Mouse (Mus musculus): Measurements from ENCODE around the gene Map6.
A peak's percentile ranks its signal among the peaks of the same experiment; 100 is the strongest.

The Map6 gene

DNA sequence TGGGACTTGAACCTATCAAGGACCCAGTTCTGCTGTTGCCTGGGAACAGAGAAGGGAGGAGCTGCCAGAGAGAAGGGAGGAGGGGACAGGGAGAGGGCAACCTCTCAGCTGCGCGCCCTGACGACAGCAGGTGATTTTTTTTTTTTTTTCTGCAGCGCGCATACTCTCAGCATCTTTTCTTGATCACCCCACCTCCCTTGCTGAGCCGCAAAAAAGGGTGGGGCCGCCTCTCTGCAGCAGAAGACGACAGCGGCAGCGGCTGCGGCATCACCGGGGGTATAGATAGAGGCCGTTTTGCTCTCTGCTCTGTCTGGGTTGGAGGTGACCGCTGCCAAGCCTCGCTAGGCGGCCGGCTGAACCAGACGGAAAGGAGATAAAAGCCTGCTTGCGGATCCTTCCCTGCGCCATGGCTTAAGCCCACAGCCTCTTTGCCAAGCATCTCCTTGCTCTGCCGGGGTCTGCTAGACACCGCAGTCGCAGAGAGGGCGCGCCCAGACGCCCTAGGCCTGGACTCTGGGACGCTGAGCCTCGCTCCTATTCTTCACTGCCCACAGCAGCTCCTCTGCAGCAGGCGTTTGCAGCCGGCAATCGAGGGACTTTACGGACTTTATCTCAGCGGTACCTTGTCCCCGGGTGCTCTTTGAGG lies at the start of gene Map6:
TSS of gene Map6 (plus strand) at position 197 of the 646 bp plus-strand sequence.
- peak in 1 of 2 experiments; percentile 26 for DNase-seq

- DNase-seq = no peak
Observed at GRCm38 (mm10) chr7:99224225-99224624, 43.0 kb upstream of the Map6 start.

DNA sequence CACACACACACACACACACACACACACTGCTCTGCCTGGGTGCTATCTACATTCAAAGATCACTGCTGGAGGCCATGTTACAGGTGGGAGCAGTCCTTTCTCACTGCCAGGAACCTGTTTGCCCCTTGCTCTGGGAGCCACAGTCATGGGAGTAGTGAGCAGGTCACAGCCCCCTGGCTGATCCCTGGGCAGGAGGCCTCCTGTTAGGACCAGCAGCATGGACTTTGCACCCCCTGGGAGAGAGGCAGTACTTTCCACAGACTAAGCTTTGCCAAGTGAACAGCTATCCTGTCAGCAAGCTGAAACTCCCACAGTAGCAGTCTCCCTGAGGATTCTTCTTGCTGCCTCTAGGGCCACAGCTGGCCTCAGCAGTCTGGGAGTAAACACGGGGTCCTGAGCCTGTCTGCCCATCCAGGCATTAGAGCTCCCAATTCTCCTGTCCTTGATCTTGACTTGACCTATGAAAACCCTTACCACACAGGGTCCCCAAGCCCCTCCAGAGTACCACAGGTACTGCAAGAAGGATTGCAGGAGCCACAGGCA lies 42.5 kb upstream of the Map6 start:
- no peak for DNase-seq

DNA sequence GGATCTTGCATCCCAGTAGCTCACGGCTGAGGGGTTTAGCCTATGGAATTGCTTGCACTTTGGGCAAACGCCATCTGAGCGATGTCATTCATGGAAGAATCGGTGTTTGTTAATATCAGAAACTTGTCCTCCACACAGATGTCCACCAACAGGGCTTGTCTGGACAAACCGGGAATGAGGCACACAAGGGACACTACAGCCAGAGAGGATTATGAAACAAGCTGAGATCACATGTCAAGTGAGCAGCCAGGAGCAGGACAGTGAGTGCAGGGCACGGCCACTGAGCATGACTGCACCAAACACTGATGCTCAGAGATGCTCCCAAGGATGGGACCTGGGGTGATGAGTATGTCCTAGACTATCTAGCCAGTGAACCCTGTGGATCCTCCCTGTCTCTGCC lies 41.8 kb upstream of the Map6 start:
- no peak for DNase-seq

GRCm38 (mm10) chr7:99226662-99227061 lies 40.6 kb upstream of the Map6 start:
- no peak for DNase-seq

DNA sequence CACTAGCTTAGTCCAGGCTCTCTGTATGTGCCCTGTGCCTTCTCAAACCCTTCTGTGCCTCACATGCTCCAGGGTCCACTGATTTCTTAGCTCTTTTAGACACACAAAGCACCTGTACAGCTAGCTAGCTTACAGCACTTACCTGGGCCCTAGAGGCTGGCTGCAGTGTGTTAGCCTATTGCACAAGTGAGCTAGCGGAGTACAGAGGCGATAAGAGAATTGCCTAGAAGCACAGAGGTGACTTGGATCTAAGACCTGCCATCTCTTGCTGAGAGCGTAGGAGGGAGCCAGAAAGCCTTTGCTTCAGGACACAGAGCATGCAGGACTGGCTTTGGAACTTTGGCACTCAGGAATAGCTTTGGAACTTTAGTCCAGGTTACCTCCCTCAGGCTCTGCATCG lies 40.0 kb upstream of the Map6 start:
- no peak for DNase-seq

DNA sequence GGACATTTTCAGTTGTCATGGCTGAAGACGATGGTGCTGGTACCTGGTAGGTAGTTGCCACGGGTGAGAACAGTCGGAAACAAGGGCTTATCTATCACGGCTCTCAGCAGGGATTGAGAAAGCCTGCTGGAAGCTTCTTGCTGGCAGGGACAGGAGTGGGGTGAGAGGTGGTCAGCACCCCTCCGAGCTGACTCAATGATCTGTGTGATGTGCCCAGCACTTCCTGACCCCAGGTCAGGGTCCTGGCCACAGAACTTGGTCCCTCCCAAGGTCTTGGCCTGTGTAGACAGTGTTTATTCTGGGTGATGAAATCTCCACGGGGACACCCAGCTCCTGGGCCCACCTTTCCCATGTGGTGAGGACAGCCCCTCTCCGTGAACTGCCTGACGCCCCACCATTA lies 38.4 kb upstream of the Map6 start:
- DNase-seq = no peak

- DNase-seq = no peak
Observed at GRCm38 (mm10) chr7:99229411-99229810, 37.8 kb upstream of the Map6 start.

DNA sequence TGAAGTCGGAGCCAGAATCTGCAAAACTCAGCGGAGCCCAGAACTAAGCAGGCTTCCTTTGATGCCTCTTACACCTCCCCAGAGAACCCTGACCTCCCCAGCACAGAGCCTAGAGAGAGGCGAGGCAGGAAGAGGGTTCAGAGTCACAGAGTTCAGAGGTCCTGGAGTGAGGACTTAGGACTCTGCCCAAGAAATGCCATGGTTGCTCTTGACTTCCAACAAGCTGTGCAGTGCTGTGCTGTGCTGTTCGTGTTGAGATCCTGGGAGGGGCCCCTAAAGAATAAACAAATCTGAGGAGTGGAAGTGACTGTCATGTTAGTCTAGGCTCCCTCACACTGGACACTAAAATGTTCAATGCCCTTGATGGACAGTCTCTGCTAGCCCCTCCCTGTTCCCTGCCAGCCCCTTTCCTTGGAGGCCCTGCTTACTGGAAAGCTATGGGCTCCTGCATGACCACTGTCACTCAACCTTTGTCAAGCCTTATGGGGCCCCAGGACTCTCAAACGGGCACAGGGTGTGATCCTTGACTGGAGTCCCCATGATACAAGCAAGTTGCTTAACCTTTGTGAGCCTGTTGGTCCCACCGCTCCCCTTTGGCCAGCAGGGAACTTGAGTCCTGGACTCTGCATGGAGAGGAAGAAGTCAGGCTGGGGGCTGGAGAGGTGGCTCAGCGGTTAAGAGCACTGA lies 37.0 kb upstream of the Map6 start:
- no peak for DNase-seq

DNA sequence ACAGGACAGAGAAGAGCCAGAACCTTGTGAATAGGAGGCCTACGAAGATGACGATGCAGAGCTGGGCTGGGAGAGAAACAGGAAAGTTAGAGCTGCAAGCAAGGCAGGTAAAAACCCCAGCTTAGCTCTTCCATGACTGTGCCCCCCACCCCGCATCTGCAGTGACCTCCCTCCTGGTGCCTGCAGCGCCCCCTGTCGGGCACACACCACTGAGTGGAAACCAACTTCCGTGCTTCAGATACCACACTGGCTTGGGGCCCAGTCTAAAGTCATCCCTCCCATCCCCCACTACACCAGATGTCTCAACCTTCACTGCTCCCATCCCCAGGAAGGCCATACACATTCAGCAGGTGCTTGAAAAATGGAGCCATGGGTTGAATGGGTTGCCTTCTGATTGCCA lies 34.7 kb upstream of the Map6 start:
- no peak for DNase-seq

GRCm38 (mm10) chr7:99234916-99235315 lies 32.3 kb upstream of the Map6 start:
- DNase-seq = no peak

DNA sequence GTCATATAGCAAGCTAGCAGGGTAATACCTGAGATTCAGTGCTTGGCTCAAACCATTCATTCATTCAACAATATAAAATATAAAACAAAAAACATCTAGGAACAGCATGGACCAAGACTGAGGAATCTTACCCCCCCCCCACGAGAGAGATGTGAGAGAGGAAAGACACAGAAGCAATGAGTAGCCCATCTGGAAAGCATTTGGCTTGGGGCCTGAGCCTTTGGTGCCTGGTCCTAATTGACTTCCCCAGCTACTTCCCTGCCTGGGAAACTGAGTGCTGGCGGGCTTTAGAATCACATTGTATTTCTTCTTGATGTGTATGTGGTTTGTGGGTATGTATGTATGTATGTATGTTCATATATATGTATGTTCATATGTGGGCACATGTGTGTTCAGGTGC lies 31.6 kb upstream of the Map6 start:
- no peak for DNase-seq

- DNase-seq = no peak
Observed at GRCm38 (mm10) chr7:99236888-99237660, 30.2 kb upstream of the Map6 start.

DNA sequence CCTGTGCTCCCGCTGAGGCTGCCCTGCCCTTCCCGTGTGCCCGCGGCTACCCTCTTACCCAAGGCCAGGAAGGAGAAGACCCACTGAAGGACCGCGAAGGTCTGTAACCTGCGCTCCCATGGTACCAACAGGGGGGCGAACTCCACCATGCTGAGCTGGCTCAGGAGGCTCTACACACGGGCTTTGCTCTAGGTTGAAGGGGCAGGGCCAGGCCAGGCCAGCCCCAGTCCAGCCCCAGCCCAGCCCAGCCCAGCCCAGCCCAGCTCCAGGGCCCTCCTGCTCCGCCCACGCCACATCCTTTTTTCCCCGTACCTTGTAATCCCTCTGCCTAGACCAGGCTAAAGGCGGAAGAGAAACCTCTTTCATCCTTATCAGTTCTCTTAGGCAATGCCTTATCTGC lies 28.8 kb upstream of the Map6 start, which contains the start of gene Mogat2:
TSS of gene Mogat2 (minus strand) at position 203 of the 400 bp plus-strand sequence.
- no peak for DNase-seq

DNA sequence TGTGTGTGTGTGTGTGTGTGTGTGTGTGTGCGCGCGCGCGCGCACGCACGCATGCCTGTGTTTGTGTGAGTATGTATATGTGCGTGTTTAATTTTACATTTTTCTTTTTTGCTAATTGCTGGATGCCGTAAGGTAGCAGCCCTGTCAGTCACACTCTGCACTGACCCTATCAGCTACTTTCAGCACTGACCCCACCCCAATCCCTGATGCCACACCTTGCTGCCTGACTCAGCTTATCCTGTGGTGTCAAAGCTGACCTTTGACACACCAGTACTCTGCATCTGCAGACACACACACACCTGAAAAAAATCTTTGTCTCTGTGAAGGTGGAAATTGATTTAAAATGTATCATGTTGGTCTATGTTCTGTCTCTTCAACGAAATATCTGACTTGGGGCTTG lies 25.1 kb upstream of the Map6 start:
- DNase-seq = no peak

DNA sequence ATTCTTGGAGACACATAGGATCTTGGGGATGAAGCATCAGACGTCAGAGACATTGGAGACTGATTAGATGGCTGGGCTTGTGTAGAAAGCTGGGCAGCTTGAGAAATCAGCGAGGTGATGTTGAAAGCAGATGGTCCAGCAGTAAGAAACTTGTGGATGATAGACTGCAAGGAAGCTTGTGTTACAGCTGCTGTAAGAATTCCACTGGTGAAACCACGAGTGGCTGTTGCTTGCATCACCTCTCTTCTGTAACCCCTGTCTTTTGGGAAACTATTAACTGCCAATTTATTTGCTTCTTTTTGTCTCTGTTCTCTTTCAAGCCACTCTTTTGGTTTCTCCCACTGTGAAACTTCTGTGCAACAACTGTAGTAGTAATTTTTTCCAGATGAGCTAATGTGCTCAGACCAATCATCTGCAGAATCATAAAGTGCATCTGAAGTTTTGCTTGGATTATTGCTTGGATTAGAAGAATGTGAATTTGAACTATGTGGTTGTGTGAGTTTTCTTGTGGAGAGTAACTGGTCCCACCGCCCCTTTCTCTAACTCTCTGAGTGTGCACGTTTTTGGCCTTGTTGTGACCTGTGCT lies 19.0 kb upstream of the Map6 start:
- no peak for DNase-seq

DNA sequence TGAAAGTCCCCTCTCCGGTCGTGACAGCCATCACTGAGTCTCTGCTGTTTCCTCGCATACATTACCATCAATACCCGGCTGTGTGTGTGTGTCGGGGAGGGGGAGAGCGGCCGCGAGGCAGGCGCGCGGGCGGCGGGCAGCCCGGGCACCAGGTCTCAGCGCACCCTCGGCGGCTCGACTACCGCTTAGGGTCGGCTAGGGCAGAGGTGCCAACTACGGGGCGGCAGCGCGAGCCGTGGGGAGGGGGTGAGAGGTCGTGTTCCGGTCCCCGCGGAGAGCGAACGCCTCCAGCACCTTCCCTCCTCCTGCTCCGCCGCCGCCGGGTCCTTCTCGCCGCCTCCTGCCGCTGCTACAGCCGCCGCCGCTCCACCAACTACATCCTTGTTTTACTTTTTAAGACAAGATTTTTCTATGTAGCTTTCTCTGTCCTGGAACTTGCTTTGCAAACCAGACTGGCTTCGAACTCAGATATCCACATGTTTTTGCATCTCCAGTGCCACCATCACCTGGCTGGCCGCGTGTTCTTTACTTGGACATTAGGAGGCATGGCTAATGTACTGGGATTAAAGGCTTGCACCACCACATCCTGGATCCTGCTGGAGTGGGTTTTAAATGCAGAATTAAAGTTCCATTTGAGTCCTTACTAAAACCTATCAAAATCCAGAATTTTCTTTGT lies 18.2 kb upstream of the Map6 start:
- peak; percentile 23 to 39 for DNase-seq

- DNase-seq = no peak
Observed at GRCm38 (mm10) chr7:99249582-99249911, 17.7 kb upstream of the Map6 start.

- no peak for DNase-seq
Observed at GRCm38 (mm10) chr7:99250386-99250785, 16.9 kb upstream of the Map6 start.

DNA sequence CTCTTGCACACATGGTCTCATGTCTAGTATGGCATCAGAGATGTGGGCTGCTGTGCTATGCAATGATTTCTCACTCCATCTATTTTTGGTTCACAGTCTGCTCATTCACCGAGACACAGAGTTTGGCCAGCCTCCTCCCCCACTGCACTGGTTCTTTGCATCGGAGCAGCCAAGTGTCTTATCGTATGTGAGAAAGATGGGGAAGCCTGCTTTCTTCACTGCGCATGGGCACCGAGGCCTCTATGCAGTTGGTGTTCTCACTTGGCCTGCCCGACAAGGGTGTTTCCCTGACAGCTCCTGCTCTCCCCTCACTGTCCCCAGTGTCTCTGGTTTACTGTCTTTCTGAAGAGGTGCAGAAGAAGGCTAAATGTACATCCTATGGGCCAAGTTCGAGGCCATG lies 12.2 kb upstream of the Map6 start:
- DNase-seq = no peak

DNA sequence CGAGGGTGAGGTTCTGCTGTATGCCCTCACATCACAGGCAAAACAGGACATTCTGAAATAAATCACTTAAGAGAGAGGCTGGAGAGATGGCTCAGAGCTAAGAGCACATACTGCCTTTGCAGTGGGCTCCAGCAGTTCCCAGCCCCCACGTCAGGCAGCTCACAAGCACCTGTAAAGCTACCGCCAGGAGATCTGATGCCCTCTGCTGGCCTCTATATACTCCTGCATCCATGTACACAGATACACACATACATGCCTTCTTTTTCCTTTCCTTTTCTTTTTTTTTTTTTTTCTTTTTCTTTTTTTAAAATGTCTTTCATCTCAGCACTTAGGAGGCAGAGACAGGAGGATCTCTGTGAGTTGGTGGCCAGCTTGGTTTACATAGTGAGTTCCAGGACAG lies 5.3 kb upstream of the Map6 start:
- no peak for DNase-seq

DNA sequence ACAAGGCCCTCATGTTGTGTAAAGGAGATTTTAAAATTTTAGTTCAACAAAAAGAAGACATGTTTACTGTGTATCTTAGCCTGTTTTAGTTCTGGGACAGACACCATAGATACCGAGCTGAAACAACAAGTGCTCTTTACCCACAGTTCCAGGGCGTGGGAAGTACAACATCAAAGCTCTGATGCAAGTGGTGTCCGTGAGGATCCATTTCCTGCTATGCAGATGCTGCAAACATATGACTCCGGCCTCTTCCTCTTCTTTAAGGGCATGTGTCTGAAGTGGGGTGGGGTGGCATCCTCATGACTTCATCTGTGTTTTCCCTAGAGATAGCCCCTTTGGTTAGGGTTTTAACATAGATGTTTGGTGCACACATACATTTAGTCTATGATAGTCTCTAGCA lies 3.7 kb upstream of the Map6 start:
- no peak for DNase-seq

GRCm38 (mm10) chr7:99264597-99264996 lies 2.6 kb upstream of the Map6 start:
- DNase-seq = no peak

Data from thymus, postnatal 36 days (tissue).